Mouse (Mus musculus) frontal cortex, postnatal 10 days (tissue): ENCODE measurements at regions not wholly inside any gene's neighbourhood (a gene's known extent, or its start where the extent isn't known, plus 50 kb on each side); places are given as distances from the start of the nearest gene placed in this dataset.

Source experiments
- DNase-seq, 2 experiments: peaks; one replicate each; pipeline ENCODE4 v3.0.0; 2022; ENCODE audit warnings: low spot score in 2 of 2, mixed read lengths in 1 of 2

- DNase-seq = no peak
These were observed 390.9 kb upstream of the Slc35b3 start for GRCm38 (mm10) chr13:39351606-39352005.

GRCm38 (mm10) chr13:39350668-39351067, 390.0 kb upstream of the Slc35b3 start:
- DNase-seq = peak; percentile 23 to 35

- DNase-seq = peak in 1 of 2 experiments; percentile 6
These were observed 387.1 kb upstream of the Slc35b3 start for GRCm38 (mm10) chr13:39347761-39348160.

GRCm38 (mm10) chr13:39334874-39335273, 374.2 kb upstream of the Slc35b3 start:
- no peak for DNase-seq

- no peak for DNase-seq
These were observed 369.1 kb upstream of the Slc35b3 start for GRCm38 (mm10) chr13:39329794-39330193.

- no peak for DNase-seq
These were observed 365.5 kb upstream of the Slc35b3 start for GRCm38 (mm10) chr13:39326176-39326575.

- DNase-seq = no peak
These were observed 360.4 kb upstream of the Slc35b3 start for GRCm38 (mm10) chr13:39321111-39321510.

GRCm38 (mm10) chr13:39309758-39310157, 349.1 kb upstream of the Slc35b3 start:
- no peak for DNase-seq

GRCm38 (mm10) chr13:39307845-39308244, 347.2 kb upstream of the Slc35b3 start:
- no peak for DNase-seq

- no peak for DNase-seq
These were observed 346.2 kb upstream of the Slc35b3 start for GRCm38 (mm10) chr13:39306851-39307250.

GRCm38 (mm10) chr13:39297129-39297528, 336.5 kb upstream of the Slc35b3 start:
- no peak for DNase-seq

- no peak for DNase-seq
These were observed 329.7 kb upstream of the Slc35b3 start for GRCm38 (mm10) chr13:39290216-39290960.

- no peak for DNase-seq
These were observed 321.6 kb upstream of the Slc35b3 start for GRCm38 (mm10) chr13:39282272-39282671.

GRCm38 (mm10) chr13:39278101-39278500, 317.4 kb upstream of the Slc35b3 start:
- DNase-seq = no peak

GRCm38 (mm10) chr13:39266024-39266423, 305.3 kb upstream of the Slc35b3 start:
- DNase-seq = no peak

- no peak for DNase-seq
These were observed 296.0 kb upstream of the Slc35b3 start for GRCm38 (mm10) chr13:39256708-39257107.

- no peak for DNase-seq
These were observed 294.7 kb upstream of the Slc35b3 start for GRCm38 (mm10) chr13:39255338-39255737.

- DNase-seq = no peak
These were observed 291.9 kb upstream of the Slc35b3 start for GRCm38 (mm10) chr13:39252591-39252990.

- no peak for DNase-seq
These were observed 289.4 kb upstream of the Slc35b3 start for GRCm38 (mm10) chr13:39250096-39250495.

- no peak for DNase-seq
These were observed 266.2 kb upstream of the Slc35b3 start for GRCm38 (mm10) chr13:39226829-39227228.

GRCm38 (mm10) chr13:39225651-39226050, 265.0 kb upstream of the Slc35b3 start:
- no peak for DNase-seq

GRCm38 (mm10) chr13:39211076-39211475, 250.4 kb upstream of the Slc35b3 start:
- no peak for DNase-seq

GRCm38 (mm10) chr13:39183715-39184179, 223.1 kb upstream of the Slc35b3 start:
- peak in 1 of 2 experiments; percentile 9 for DNase-seq

GRCm38 (mm10) chr13:39161980-39162379, 201.3 kb upstream of the Slc35b3 start:
- no peak for DNase-seq
